Mouse (Mus musculus) intestine, postnatal 0 days (tissue): ENCODE results near the gene Adamts18. TPM values are rescaled to one million over a fixed set of nuclear protein-coding genes. Genes with fewer than 3 reads are reported as not detected.

ENCODE experiments used
- ATAC-seq: fragments of 200-750 bp; cut with Nextera tagmentation; 2 replicates; pipeline ENCODE4 v1.8.0; 2017; ENCODE audit warnings: mild to moderate bottlenecking, moderate TSS enrichment, moderate library complexity
- H3K27ac ChIP-seq: fragments of 300-500 bp; sonication (generic); 2 replicates; pipeline ENCODE4 v1.5.1; 2014; ENCODE audit warnings: mild to moderate bottlenecking, low read depth, low read length, moderate library complexity
- H3K27me3 ChIP-seq: fragments of 300-500 bp; sonication (generic); replicated peaks from 2 replicates; pipeline ENCODE4 v1.6.1; 2014; ENCODE audit warnings: low read length, mixed read lengths; ENCODE audit not compliant: control insufficient read depth, insufficient read depth
- H3K36me3 ChIP-seq: fragments of 300-500 bp; sonication (generic); 2 replicates; pipeline ENCODE4 v1.6.1; 2014; ENCODE audit warnings: mild to moderate bottlenecking, moderate library complexity; ENCODE audit not compliant: control insufficient read depth, insufficient read depth
- H3K4me1 ChIP-seq: fragments of 300-500 bp; sonication (generic); replicated peaks from 2 replicates; pipeline ENCODE4 v1.6.1; 2014; ENCODE audit warnings: antibody characterized with exemption, low read length, mixed read lengths; ENCODE audit not compliant: control insufficient read depth, insufficient read depth
- H3K4me2 ChIP-seq: fragments of 300-500 bp; sonication (generic); replicated peaks from 2 replicates; pipeline ENCODE4 v1.6.1; 2014; ENCODE audit warnings: low read depth, mild to moderate bottlenecking, moderate library complexity
- H3K4me3 ChIP-seq: fragments of 300-500 bp; sonication (generic); 2 replicates; pipeline ENCODE4 v1.5.1; 2014; ENCODE audit warnings: low read depth, low read length
- H3K9ac ChIP-seq: fragments of 300-500 bp; sonication (generic); 2 replicates; pipeline ENCODE4 v1.6.1; 2014; ENCODE audit warnings: mild to moderate bottlenecking, low read depth, low read length
- H3K9me3 ChIP-seq: fragments of 300-500 bp; sonication (generic); 2 replicates; pipeline ENCODE4 v1.6.1; 2016; ENCODE audit warnings: mixed run types; ENCODE audit not compliant: control insufficient read depth
- CTCF ChIP-seq: sonication (generic); IDR thresholded peaks from 2 replicates; pipeline ENCODE4 v1.5.1; 2016; ENCODE audit warnings: low read depth, mild to moderate bottlenecking, control low read depth, antibody characterized with exemption, moderate library complexity
- WGBS: fragments of 180-500 bp; shearing (Covaris S2); extraction: QIAGEN DNeasy Blood & Tissue Kit; methylation state at CpG from one replicate; pipeline ENCODE4 v1.1.7; 2014; 5-methylcytosine and 5-hydroxymethylcytosine counted together
- polyA plus RNA-seq: library from polyadenylated mRNA; unstranded; fragments of >200 nt; fragmentation: Nextera tagmentation; extraction: Ambion mirVana; gene quantifications from 2 replicates; pipeline ENCODE4 v1.2.1, GENCODE M21; 2015

Adamts18 gene
- polyA plus RNA-seq, 1 experiment from 2014 or later, result 0.17 TPM

- H3K27ac ChIP-seq, result no peak overlapping the region
- H3K9ac ChIP-seq, result no peak overlapping the region
- no peaks in the 10 kb centered on the region for H3K27me3 ChIP-seq
- no peak for ATAC-seq
- H3K9me3 ChIP-seq, result no peaks in the 10 kb centered on the region
- H3K36me3 ChIP-seq, result no peaks in the 10 kb centered on the region
- no peaks in the 10 kb centered on the region for H3K4me1 ChIP-seq
- H3K4me3 ChIP-seq, result no peak overlapping the region
- 89% methylated on average over 2 of the region's 2 CpGs for WGBS
- H3K4me2 ChIP-seq, result no peak overlapping the region
- TF ChIP-seq CTCF, result no peak
Measured at GRCm38 (mm10) chr8:113753153-113753552, 95.4 kb downstream of the Adamts18 start.

- Histone ChIP-seq H3K4me2 (no peak overlapping the region), H3K36me3 (no peaks in the 10 kb centered on the region), H3K27ac (no peak overlapping the region), H3K27me3 (no peaks in the 10 kb centered on the region), H3K9ac (no peak overlapping the region), H3K9me3 (no peaks in the 10 kb centered on the region), H3K4me1 (no peaks in the 10 kb centered on the region), H3K4me3 (no peak overlapping the region)
- no peak for ATAC-seq
- no peak for TF ChIP-seq CTCF
- 81% methylated on average over 3 of the region's 3 CpGs for WGBS
Measured at GRCm38 (mm10) chr8:113752349-113752748, 96.2 kb downstream of the Adamts18 start.

- H3K9ac ChIP-seq, result no peak overlapping the region
- TF ChIP-seq CTCF, result no peak
- H3K27me3 ChIP-seq, result no peaks in the 10 kb centered on the region
- no peak overlapping the region for H3K4me2 ChIP-seq
- no peaks in the 10 kb centered on the region for H3K9me3 ChIP-seq
- H3K27ac ChIP-seq, result no peak overlapping the region
- H3K4me3 ChIP-seq, result no peak overlapping the region
- H3K4me1 ChIP-seq, result no peaks in the 10 kb centered on the region
- H3K36me3 ChIP-seq, result no peaks in the 10 kb centered on the region
- 71% methylated on average over 9 of the region's 9 CpGs for WGBS
- no peak for ATAC-seq
Measured at GRCm38 (mm10) chr8:113735496-113736060, 113.0 kb downstream of the Adamts18 start.

GRCm38 (mm10) chr8:113725331-113725730 is 123.2 kb downstream of the Adamts18 start:
- Histone ChIP-seq H3K9me3 (no peaks in the 10 kb centered on the region), H3K4me1 (no peaks in the 10 kb centered on the region), H3K4me3 (no peak overlapping the region), H3K27ac (no peak overlapping the region), H3K4me2 (no peak overlapping the region), H3K27me3 (no peaks in the 10 kb centered on the region), H3K9ac (no peak overlapping the region), H3K36me3 (no peaks in the 10 kb centered on the region)
- WGBS, result 73% methylated on average over 8 of the region's 8 CpGs
- ATAC-seq, result no peak
- TF ChIP-seq CTCF, result no peak

DNA sequence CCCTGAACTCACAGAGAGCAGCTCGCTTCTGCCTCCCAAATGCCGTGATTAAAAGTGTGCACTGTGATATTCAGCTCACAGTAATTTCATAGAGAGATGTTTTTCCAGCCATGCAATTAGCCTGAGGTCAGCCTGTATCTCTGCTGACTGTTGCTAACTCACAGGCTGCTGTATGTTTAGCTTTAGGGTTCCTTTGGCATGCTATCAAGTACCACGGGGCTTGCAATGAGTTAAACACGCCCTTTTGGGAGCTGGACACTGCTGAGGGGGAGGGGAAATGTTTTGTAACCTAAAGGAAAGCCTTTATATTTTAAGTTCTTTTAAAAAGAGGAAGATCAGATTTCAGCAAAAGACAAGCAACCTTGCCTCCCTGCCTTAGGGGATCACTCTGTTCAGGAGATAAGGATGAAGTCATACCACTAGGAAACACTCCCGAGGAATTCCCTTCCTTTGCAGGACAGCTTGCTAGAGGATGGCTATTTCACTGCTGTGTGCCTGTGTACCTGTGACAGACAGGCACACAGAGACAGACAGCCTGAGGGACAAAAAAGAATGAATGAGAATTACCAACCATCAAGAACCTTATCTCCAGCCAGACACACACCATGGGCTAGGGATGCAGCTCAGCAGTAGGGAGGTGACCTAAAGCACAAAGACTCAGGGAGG is 124.5 kb downstream of the Adamts18 start:
- H3K9ac ChIP-seq, result no peak overlapping the region
- no peak for TF ChIP-seq CTCF
- no peak overlapping the region for H3K27ac ChIP-seq
- no peaks in the 10 kb centered on the region for H3K9me3 ChIP-seq
- no peak overlapping the region for H3K4me2 ChIP-seq
- no peak for ATAC-seq
- WGBS, result 38% methylated on average over 5 of the region's 5 CpGs
- no peaks in the 10 kb centered on the region for H3K36me3 ChIP-seq
- H3K27me3 ChIP-seq, result no peaks in the 10 kb centered on the region
- no peaks in the 10 kb centered on the region for H3K4me1 ChIP-seq
- H3K4me3 ChIP-seq, result no peak overlapping the region

GRCm38 (mm10) chr8:113721459-113721858 is 127.1 kb downstream of the Adamts18 start:
- no peaks in the 10 kb centered on the region for H3K9me3 ChIP-seq
- no peak overlapping the region for H3K27ac ChIP-seq
- H3K4me3 ChIP-seq, result no peak overlapping the region
- H3K27me3 ChIP-seq, result no peaks in the 10 kb centered on the region
- TF ChIP-seq CTCF, result no peak
- H3K4me1 ChIP-seq, result no peaks in the 10 kb centered on the region
- ATAC-seq, result no peak
- WGBS, result 82% methylated on average over 13 of the region's 13 CpGs
- H3K9ac ChIP-seq, result no peak overlapping the region
- H3K4me2 ChIP-seq, result no peak overlapping the region
- no peaks in the 10 kb centered on the region for H3K36me3 ChIP-seq
